Mouse (Mus musculus): ENCODE results near the gene Sik1.

DNA sequence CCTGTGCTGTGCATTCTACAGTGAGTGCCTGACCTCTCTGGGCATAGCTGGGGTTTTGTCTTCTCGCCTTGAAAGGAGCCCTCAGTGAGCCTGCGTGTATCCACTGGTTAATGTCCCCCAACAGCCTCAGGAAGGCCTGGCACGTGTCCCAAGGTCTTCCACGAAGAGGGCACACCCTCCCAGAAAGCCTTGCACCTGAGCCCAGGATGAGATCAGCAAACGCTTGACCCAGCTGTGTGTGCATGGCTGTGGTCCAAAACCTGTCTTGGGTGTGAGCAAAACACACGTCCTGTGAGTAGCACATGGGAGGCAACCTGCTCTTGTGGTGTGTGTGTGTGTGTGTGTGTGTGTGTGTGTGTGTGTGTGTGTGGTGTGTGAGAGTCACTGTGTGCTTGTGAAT is 28.9 kb downstream of the Sik1 start:
- TF ChIP-seq CTCF (IDR thresholded peaks at IDR 0.05; ENCODE audit: low read depth) (no peak), EP300 (IDR thresholded peaks at IDR 0.05; ENCODE audit: low read depth) (no peak)

All from liver, embryonic 14.5 days (tissue).